Mouse (Mus musculus) midbrain, embryonic 10.5 days (tissue): ENCODE data around the gene Uhmk1. TPM values are rescaled to one million over a fixed set of nuclear protein-coding genes. Genes with fewer than 3 reads are reported as not detected.
A peak's percentile ranks its signal among the peaks of the same experiment; 100 is the strongest.

ENCODE experiments used
- DNase-seq: peaks from one replicate; pipeline ENCODE4 v3.0.0-alpha.2; 2017; ENCODE audit warnings: low spot score
- H3K27ac ChIP-seq: fragments of 300-500 bp; sonication (generic); replicated peaks from 2 replicates; pipeline ENCODE4 v1.5.1; 2016; ENCODE audit warnings: mild to moderate bottlenecking
- H3K27me3 ChIP-seq: fragments of 300-500 bp; sonication (generic); 2 replicates; pipeline ENCODE4 v1.6.1; 2016; ENCODE audit warnings: low read depth, mild to moderate bottlenecking; ENCODE audit not compliant: poor library complexity, severe bottlenecking
- H3K36me3 ChIP-seq: fragments of 300-500 bp; sonication (generic); 2 replicates; pipeline ENCODE4 v1.6.1; 2016; ENCODE audit warnings: mild to moderate bottlenecking, moderate library complexity
- H3K4me1 ChIP-seq: fragments of 300-500 bp; sonication (generic); 2 replicates; pipeline ENCODE4 v1.6.1; 2016
- H3K4me3 ChIP-seq: fragments of 300-500 bp; sonication (generic); 2 replicates; pipeline ENCODE4 v1.5.1; 2016; ENCODE audit warnings: mild to moderate bottlenecking, moderate library complexity
- H3K9me3 ChIP-seq: fragments of 300-500 bp; sonication (generic); replicated peaks from 2 replicates; pipeline ENCODE4 v1.6.1; 2016; ENCODE audit warnings: mild to moderate bottlenecking
- WGBS: fragments of 180-500 bp; shearing (Covaris S2); methylation state at CpG from one replicate; pipeline ENCODE4 v1.1.7; 2016; 5-methylcytosine and 5-hydroxymethylcytosine counted together
- polyA plus RNA-seq: library from polyadenylated mRNA; unstranded; fragments of >200 nt; fragmentation: Nextera tagmentation; extraction: Ambion mirVana; gene quantifications from 2 replicates; pipeline ENCODE4 v1.2.1, GENCODE M21; 2016

The Uhmk1 gene
- polyA plus RNA-seq, 1 experiment from 2014 or later: 9.2 TPM

GRCm38 (mm10) chr1:170200379-170200778, 14.8 kb downstream of the Uhmk1 start:
- Histone ChIP-seq H3K27me3 (no peaks in the 10 kb centered on the region), H3K27ac (no peak overlapping the region), H3K9me3 (no peaks in the 10 kb centered on the region), H3K4me1 (no peaks in the 10 kb centered on the region), H3K36me3 (peaks cover 97% of the 10 kb centered on the region), H3K4me3 (no peak overlapping the region)
- 87% methylated on average over 3 of the region's 3 CpGs for WGBS
- DNase-seq: no peak

DNA sequence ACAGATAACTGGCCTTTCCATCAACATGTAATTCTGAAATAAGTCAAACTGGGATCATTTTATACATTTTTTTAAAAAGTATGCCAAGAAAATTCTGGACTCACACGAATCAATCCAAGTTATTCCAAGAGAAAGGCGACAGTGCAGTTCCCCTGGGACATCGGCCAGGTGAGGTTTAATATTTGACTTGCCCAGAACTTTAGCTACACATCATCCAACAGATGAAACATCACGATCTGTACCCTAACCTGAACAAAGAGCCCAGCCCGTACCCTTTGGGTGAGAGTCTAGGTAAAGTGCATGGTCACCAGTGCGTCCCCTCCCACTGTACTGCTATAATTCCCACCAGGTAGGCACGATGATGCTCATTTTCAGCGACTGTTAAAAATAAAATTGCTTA, 19.0 kb downstream of the Uhmk1 start:
- Histone ChIP-seq H3K4me3 (no peak overlapping the region), H3K36me3 (peaks cover 91% of the 10 kb centered on the region), H3K9me3 (no peaks in the 10 kb centered on the region), H3K4me1 (no peaks in the 10 kb centered on the region), H3K27me3 (no peaks in the 10 kb centered on the region), H3K27ac (no peak overlapping the region)
- no peak for DNase-seq
- 94% methylated on average over 8 of the region's 8 CpGs for WGBS

DNA sequence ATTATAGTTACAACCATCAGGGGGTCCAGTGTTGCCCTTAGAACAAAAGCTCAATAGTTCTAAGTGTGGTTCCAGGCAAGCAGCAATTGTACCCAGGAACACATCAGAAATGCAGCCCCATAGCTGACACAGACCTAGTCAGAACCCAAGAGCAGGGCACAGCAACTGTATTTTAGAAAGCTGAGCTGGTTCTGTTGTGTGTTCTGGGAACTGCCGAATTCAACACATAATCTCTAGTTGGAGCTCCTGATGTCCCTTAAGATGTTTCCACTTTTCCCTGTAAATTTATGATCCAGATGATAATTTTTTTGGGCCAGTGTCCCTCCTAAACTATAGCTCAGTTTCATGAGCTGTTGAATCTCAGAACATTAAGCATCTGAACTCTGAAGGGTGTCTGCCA, 23.3 kb downstream of the Uhmk1 start:
- Histone ChIP-seq H3K4me1 (no peaks in the 10 kb centered on the region), H3K4me3 (no peak overlapping the region), H3K27me3 (no peaks in the 10 kb centered on the region), H3K9me3 (no peaks in the 10 kb centered on the region), H3K36me3 (peaks cover 49% of the 10 kb centered on the region), H3K27ac (no peak overlapping the region)
- 88% methylated on average over 1 of the region's 1 CpGs for WGBS
- DNase-seq: no peak

- WGBS: 86% methylated on average over 4 of the region's 4 CpGs
- no peaks in the 10 kb centered on the region for H3K9me3 ChIP-seq
- H3K4me1 ChIP-seq: no peaks in the 10 kb centered on the region
Observed at GRCm38 (mm10) chr1:170190225-170190624, 25.0 kb downstream of the Uhmk1 start.

DNA sequence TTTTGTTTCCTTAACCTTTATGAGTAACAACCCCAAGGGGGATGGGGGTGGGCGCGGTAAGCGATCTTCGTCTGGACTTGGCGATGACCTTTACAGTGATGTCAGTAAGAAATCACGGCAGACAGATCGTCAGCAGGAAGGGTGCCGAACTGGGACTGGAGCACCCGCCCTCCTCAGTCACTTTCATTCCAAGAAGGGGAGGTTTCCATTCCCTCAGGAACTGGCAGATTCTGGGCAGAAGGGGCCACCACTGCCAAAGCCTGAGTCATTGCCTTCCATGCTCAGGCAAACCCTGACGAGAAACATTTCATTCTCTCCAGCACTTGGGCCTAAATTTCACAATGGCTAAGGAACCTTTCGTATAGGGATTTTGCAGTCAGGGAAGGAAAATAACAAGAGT, 26.6 kb downstream of the Uhmk1 start:
- Histone ChIP-seq H3K27ac (no peak overlapping the region), H3K4me3 (no peak overlapping the region), H3K9me3 (no peaks in the 10 kb centered on the region), H3K4me1 (no peaks in the 10 kb centered on the region), H3K27me3 (no peaks in the 10 kb centered on the region), H3K36me3 (peaks cover 16% of the 10 kb centered on the region)
- no peak for DNase-seq
- 87% methylated on average over 11 of the region's 11 CpGs for WGBS

More at GRCm38 (mm10) chr1:170190225-170190624, 25.0 kb downstream of the Uhmk1 start:
- Histone ChIP-seq H3K4me3 (no peak overlapping the region), H3K27me3 (no peaks in the 10 kb centered on the region), H3K27ac (no peak overlapping the region), H3K36me3 (peaks cover 32% of the 10 kb centered on the region)
- no peak for DNase-seq

DNA sequence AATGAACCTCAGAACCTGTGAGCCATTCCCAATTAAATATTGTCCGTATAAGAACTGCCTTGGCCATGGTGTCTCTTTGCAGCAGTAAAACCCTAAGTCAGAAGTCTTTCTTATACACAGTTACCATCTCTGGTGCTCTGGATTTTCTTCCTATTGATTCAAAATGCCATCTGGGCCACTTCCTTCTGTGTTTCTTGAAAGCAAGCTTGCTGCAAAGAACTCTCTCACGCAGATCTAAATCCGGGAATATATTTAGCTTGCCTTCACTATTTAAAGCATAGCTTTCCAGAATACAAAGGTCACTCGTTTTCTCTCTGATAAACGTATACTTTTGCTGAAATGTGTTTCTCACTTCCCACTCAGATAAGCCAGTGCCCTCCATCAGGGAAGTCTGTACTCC, 28.7 kb downstream of the Uhmk1 start:
- 90% methylated on average over 5 of the region's 5 CpGs for WGBS
- H3K27me3 ChIP-seq: no peaks in the 10 kb centered on the region
- H3K36me3 ChIP-seq: no peaks in the 10 kb centered on the region
- no peak for DNase-seq
- no peaks in the 10 kb centered on the region for H3K9me3 ChIP-seq
- no peak overlapping the region for H3K27ac ChIP-seq
- no peaks in the 10 kb centered on the region for H3K4me1 ChIP-seq
- no peak overlapping the region for H3K4me3 ChIP-seq

GRCm38 (mm10) chr1:170185137-170185536, 30.1 kb downstream of the Uhmk1 start:
- 93% methylated on average over 3 of the region's 3 CpGs for WGBS

DNA sequence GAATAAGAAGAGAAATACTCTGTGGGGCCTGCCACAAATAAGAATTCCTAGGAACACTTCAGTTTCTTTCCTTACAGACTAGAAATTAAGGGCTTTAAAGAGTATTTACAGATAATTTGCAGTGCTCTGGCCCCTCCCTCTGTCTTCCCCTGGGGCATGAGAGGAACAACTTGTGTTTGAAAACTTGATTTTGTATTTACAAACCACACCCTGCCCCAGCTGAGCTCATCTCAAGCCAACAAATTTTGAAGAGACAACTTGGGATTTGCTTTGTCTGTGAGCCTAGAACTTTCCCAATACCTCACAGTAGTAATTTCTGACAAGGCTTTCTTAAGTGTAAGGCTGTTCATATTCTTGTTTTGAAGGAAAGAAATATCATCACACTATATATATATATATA, 32.5 kb downstream of the Uhmk1 start:
- Histone ChIP-seq H3K4me1 (no peaks in the 10 kb centered on the region), H3K4me3 (no peak overlapping the region), H3K36me3 (no peaks in the 10 kb centered on the region), H3K27ac (no peak overlapping the region), H3K27me3 (no peaks in the 10 kb centered on the region), H3K9me3 (no peaks in the 10 kb centered on the region)
- DNase-seq: no peak

More at GRCm38 (mm10) chr1:170185137-170185536, 30.1 kb downstream of the Uhmk1 start:
- Histone ChIP-seq H3K27me3 (no peaks in the 10 kb centered on the region), H3K4me1 (no peaks in the 10 kb centered on the region), H3K4me3 (no peak overlapping the region), H3K36me3 (no peaks in the 10 kb centered on the region), H3K9me3 (no peaks in the 10 kb centered on the region), H3K27ac (no peak overlapping the region)
- DNase-seq: no peak

DNA sequence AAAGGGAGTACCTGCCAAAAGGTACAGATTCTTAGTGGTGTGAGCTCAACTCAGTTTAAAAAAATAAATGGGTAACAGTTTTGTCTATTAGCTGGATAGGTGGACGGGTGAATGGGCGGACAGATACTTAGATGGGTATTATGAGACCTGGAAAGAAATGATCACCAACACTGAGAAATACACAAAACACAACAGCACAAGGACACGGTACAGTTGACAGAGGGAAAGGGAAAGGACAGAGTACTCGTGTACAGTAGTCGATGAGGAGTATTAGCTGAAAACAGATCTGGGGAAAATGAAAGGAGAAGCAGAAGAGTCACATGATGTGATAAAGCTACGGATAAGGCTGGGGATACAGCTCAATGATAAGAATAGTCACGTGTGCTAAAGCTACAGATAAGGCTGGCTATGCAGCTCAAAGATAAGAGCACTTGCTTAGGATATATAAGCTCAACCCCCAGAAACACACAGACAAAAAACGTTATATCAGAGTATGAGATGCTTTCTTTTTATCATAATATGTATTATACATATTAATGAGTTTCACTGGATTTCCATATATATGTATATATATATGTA, 38.4 kb downstream of the Uhmk1 start:
- Histone ChIP-seq H3K36me3 (no peaks in the 10 kb centered on the region), H3K27ac (no peak overlapping the region), H3K9me3 (no peaks in the 10 kb centered on the region), H3K4me1 (peaks cover 28% of the 10 kb centered on the region), H3K4me3 (no peak overlapping the region), H3K27me3 (no peaks in the 10 kb centered on the region)
- 90% methylated on average over 8 of the region's 8 CpGs for WGBS
- no peak for DNase-seq

DNA sequence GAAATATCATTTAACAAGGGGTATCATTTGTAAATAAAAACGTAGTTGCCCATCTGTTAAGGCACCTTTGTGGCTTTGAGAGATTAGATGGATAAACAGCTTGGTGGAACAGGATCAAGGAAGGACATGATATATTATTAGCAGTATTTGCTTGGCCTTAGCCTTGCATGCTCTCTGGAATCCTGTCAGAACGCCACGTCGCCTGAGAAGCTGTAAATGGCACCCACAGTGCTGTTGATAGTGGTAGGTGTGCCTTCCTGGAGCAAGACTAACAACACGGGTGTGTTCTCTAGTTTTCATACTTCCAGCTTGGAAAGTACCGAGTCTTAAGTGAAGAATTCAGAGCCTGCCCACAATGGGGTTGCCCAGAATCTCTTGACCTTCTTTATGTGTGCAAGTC, 39.3 kb downstream of the Uhmk1 start:
- no peaks in the 10 kb centered on the region for H3K27me3 ChIP-seq
- no peak overlapping the region for H3K27ac ChIP-seq
- H3K4me3 ChIP-seq: peak overlapping the region; percentile 85; the same call in 1 of the 2 replicates
- H3K9me3 ChIP-seq: no peaks in the 10 kb centered on the region
- peaks cover 28% of the 10 kb centered on the region for H3K4me1 ChIP-seq
- no peaks in the 10 kb centered on the region for H3K36me3 ChIP-seq
- 60% methylated on average over 6 of the region's 6 CpGs for WGBS
- no peak for DNase-seq

GRCm38 (mm10) chr1:170174814-170175332, 40.3 kb downstream of the Uhmk1 start, which contains the start of gene Uap1:
TSS of gene Uap1 (minus strand) at chr1:170174957.
- no peaks in the 10 kb centered on the region for H3K9me3 ChIP-seq
- DNase-seq: peak; percentile 96
- under 1% methylated on average over 52 of the region's 52 CpGs for WGBS
- H3K27ac ChIP-seq: peak within 1 kb of the TSS; percentile 92
- no peaks in the 10 kb centered on the region for H3K36me3 ChIP-seq
- peak within 1 kb of the TSS; percentile 85 for H3K4me3 ChIP-seq
- peaks cover 28% of the 10 kb centered on the region for H3K4me1 ChIP-seq
- H3K27me3 ChIP-seq: no peaks in the 10 kb centered on the region

- WGBS: 1% methylated on average over 50 of the region's 50 CpGs
- H3K4me3 ChIP-seq: peak overlapping the region; percentile 85
- H3K27me3 ChIP-seq: no peaks in the 10 kb centered on the region
- peak overlapping the region; percentile 92 for H3K27ac ChIP-seq
- H3K36me3 ChIP-seq: no peaks in the 10 kb centered on the region
- peaks cover 28% of the 10 kb centered on the region for H3K4me1 ChIP-seq
- no peaks in the 10 kb centered on the region for H3K9me3 ChIP-seq
- DNase-seq: no peak
Observed at GRCm38 (mm10) chr1:170173991-170174813, 41.0 kb downstream of the Uhmk1 start.

GRCm38 (mm10) chr1:170167781-170168180, 47.4 kb downstream of the Uhmk1 start:
- WGBS: 94% methylated on average over 6 of the region's 6 CpGs
- H3K27ac ChIP-seq: no peak overlapping the region
- DNase-seq: no peak
- no peaks in the 10 kb centered on the region for H3K9me3 ChIP-seq
- H3K36me3 ChIP-seq: peaks cover 19% of the 10 kb centered on the region
- no peaks in the 10 kb centered on the region for H3K27me3 ChIP-seq
- H3K4me3 ChIP-seq: no peak overlapping the region
- peaks cover 4% of the 10 kb centered on the region for H3K4me1 ChIP-seq
